Comparison of ENCODE assay signal across 10 mouse cellular contexts in the genomic region with DNA sequence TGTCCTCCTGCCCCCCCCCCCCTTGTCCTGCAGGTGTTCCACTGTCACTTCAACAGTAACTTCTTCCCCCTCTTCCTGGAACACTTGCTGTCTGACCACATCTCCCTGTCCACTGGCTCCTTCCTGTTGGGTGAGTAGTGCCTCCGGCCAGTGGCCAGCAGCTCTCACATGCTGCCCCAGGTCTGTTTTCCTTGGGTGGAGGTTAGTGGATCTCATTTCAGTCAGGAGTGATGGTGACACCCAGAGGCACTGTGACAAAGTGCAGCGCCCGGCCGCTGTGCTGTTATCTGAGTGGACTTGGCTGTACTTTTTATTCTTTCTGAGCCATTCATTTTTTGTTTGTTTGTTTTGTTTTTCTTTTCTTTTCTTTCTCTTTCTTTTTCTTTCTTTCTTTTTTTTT. TPM values are rescaled to one million over a fixed set of nuclear protein-coding genes. Genes with fewer than 3 reads are reported as not detected.
A peak's percentile ranks its signal among the peaks of the same experiment; 100 is the strongest.
DNase-seq lines count a peak whose midpoint lies in the region; ATAC-seq and TF ChIP-seq lines count a peak whose summit lies in the region.
"Had no signal": no experiment of that assay in that cellular context is flagged by ENCODE, and none has a peak within 500 bp of the region (broad histone marks: within the 10 kb centered on the region; RNA-seq: fewer than 3 reads in every experiment).

No protein-coding gene starts in this region.

- H3K27ac ChIP-seq in left cerebral cortex, adult 2 months, result peak overlapping the region; percentile 85; the same call in 1 of the 2 replicates
- no peak overlapping the region for H3K27ac ChIP-seq in midbrain, postnatal 0 days (ENCODE audit: low read depth, low read length)
- H3K27ac ChIP-seq: embryonic facial prominence, embryonic 13.5 days; macrophage had no signal

- no peak for ATAC-seq in midbrain, postnatal 0 days (ENCODE audit: low FRiP score)

- H3K9ac ChIP-seq in midbrain, postnatal 0 days (replicated peaks; ENCODE audit: low read length, poor library complexity, severe bottlenecking), result no peak overlapping the region
- H3K9ac ChIP-seq: embryonic facial prominence, embryonic 13.5 days had no signal

- intact Hi-C loops in heart, postnatal 36 days (cut with DNase I), result loop anchor here (1.0 to 2.0 kb wide), 2 partner anchors 31 to 64 kb away; a partner anchor contains a TSS
- intact Hi-C loops in left cerebral cortex, adult 2 months (cut with DNase I), result loop anchor here (2.0 kb wide), 2 partner anchors 30 to 64 kb away; a partner anchor contains a TSS

- H3K4me3 ChIP-seq in left cerebral cortex, adult 2 months, result no peak overlapping the region
- H3K4me3 ChIP-seq in midbrain, postnatal 0 days (ENCODE audit: low read depth, low read length), result no peak overlapping the region
- H3K4me3 ChIP-seq: embryonic facial prominence, embryonic 13.5 days had no signal

- peaks cover 7% of the 10 kb centered on the region; the same call in 1 of the 2 replicates for H3K36me3 ChIP-seq in midbrain, postnatal 0 days (ENCODE audit: insufficient read depth, low read length)
- H3K36me3 ChIP-seq: embryonic facial prominence, embryonic 13.5 days had no signal

- no peaks in the 10 kb centered on the region for H3K4me1 ChIP-seq in midbrain, postnatal 0 days (ENCODE audit: insufficient read depth, low read length)
- H3K4me1 ChIP-seq: embryonic facial prominence, embryonic 13.5 days had no signal

- no peak overlapping the region for H3K4me2 ChIP-seq in midbrain, postnatal 0 days (ENCODE audit: low read depth, low read length, poor library complexity, severe bottlenecking)
- H3K4me2 ChIP-seq: embryonic facial prominence, embryonic 13.5 days had no signal

- peak; percentile 70 for TF ChIP-seq CTCF in left cerebral cortex, adult 2 months (IDR thresholded peaks at IDR 0.05)
- peak; percentile 73 for TF ChIP-seq CTCF in midbrain, postnatal 0 days (IDR thresholded peaks at IDR 0.05)

- peak; percentile 43 for DNase-seq in ovary, adult 18-20 months (ENCODE audit: low spot score)
- DNase-seq in ovary, postnatal 14 days (ENCODE audit: low spot score), result no peak
- DNase-seq in adrenal gland, adult 8-10 months, result peak; percentile 44
- DNase-seq in embryo, embryonic 9.5 days (ENCODE audit: extremely low spot score), result peak; percentile 39
- peak; percentile 63 to 71 for DNase-seq in heart, postnatal 36 days
- peak; percentile 54 to 62 for DNase-seq in left cerebral cortex, adult 2 months (ENCODE audit: extremely low spot score in 1 of 2, low spot score in 2 of 2)
- peak; percentile 67 for DNase-seq in midbrain, postnatal 0 days (ENCODE audit: low spot score)
- DNase-seq in urinary bladder, postnatal 25 days (ENCODE audit: low spot score), result peak; percentile 21

- WGBS in midbrain, postnatal 0 days, result 22% methylated on average over 4 of the region's 4 CpGs

- no peaks in the 10 kb centered on the region for H3K27me3 ChIP-seq in midbrain, postnatal 0 days (ENCODE audit: insufficient read depth, low read length)
- H3K27me3 ChIP-seq: embryonic facial prominence, embryonic 13.5 days had no signal

- no peaks in the 10 kb centered on the region for H3K9me3 ChIP-seq in midbrain, postnatal 0 days (ENCODE audit: low read length)
- H3K9me3 ChIP-seq: embryonic facial prominence, embryonic 13.5 days had no signal

RNA-seq across cellular contexts. Expression of a gene that starts 19.1 kb away (rescaled TPM):
- total RNA-seq in adrenal gland, adult 8-10 months (2022), result 1 to 10 TPM; 1.1 to 2.4 (median 1.5) TPM
- total RNA-seq in heart, postnatal 36 days (2021), result under 1 TPM; 0.33 to 0.50 TPM
- total RNA-seq in left cerebral cortex, adult 2 months (2021), result under 1 TPM; 0.66 to 0.91 TPM
- 2.0 and 3.8 TPM in 2 replicates for total RNA-seq in midbrain, postnatal 0 days (2014; rRNA removed)
- 2.0 and 2.2 TPM in 2 replicates for polyA plus RNA-seq in midbrain, postnatal 0 days (2015; fragmentation: Nextera tagmentation; extraction: Ambion mirVana)

RNA-seq across cellular contexts. Expression of a gene that starts 26.3 kb away (rescaled TPM):
- 100 to 1,000 TPM; 103 to 132 (median 122) TPM for total RNA-seq in adrenal gland, adult 8-10 months (2022)
- total RNA-seq in heart, postnatal 36 days (2021), result 10 to 100 TPM; 88.4 to 97.0 TPM
- 100 to 1,000 TPM; 179 to 197 TPM for total RNA-seq in left cerebral cortex, adult 2 months (2021)
- 356 and 359 TPM in 2 replicates for total RNA-seq in midbrain, postnatal 0 days (2014; rRNA removed)
- 327 and 343 TPM in 2 replicates for polyA plus RNA-seq in midbrain, postnatal 0 days (2015; fragmentation: Nextera tagmentation; extraction: Ambion mirVana)

RNA-seq across cellular contexts. Expression of a gene that starts 27.5 kb away (rescaled TPM):
- total RNA-seq in adrenal gland, adult 8-10 months (2022), result 10 to 100 TPM; 21.6 to 37.0 (median 26.7) TPM
- 10 to 100 TPM; 10.8 to 12.7 TPM for total RNA-seq in heart, postnatal 36 days (2021)
- 10 to 100 TPM; 19.4 to 20.1 TPM for total RNA-seq in left cerebral cortex, adult 2 months (2021)
- total RNA-seq in midbrain, postnatal 0 days (2014; rRNA removed), result 11.5 and 14.4 TPM in 2 replicates
- polyA plus RNA-seq in midbrain, postnatal 0 days (2015; fragmentation: Nextera tagmentation; extraction: Ambion mirVana), result 13.2 and 14.5 TPM in 2 replicates

RNA-seq across cellular contexts. Expression of a gene that starts 28.3 kb away (rescaled TPM):
- total RNA-seq in adrenal gland, adult 8-10 months (2022), result 10 to 100 TPM; 11.7 to 21.1 (median 16.6) TPM
- total RNA-seq in heart, postnatal 36 days (2021), result 1 to 10 TPM; 2.4 to 2.5 TPM
- total RNA-seq in left cerebral cortex, adult 2 months (2021), result 10 to 100 TPM; 25.5 to 25.9 TPM
- total RNA-seq in midbrain, postnatal 0 days (2014; rRNA removed), result 7.2 and 19.2 TPM in 2 replicates
- polyA plus RNA-seq in midbrain, postnatal 0 days (2015; fragmentation: Nextera tagmentation; extraction: Ambion mirVana), result 10.6 and 11.4 TPM in 2 replicates

RNA-seq across cellular contexts. Expression of a gene that starts 30.7 kb away (rescaled TPM):
- 100 to 1,000 TPM in 2 of 4 experiments, 10 to 100 TPM in 2; 77.2 to 109 (median 89.6) TPM for total RNA-seq in adrenal gland, adult 8-10 months (2022)
- total RNA-seq in heart, postnatal 36 days (2021), result 10 to 100 TPM; 87.2 to 94.6 TPM
- 100 to 1,000 TPM; 188 to 196 TPM for total RNA-seq in left cerebral cortex, adult 2 months (2021)
- total RNA-seq in midbrain, postnatal 0 days (2014; rRNA removed), result 157 and 177 TPM in 2 replicates
- polyA plus RNA-seq in midbrain, postnatal 0 days (2015; fragmentation: Nextera tagmentation; extraction: Ambion mirVana), result 314 and 337 TPM in 2 replicates
